ENCODE assay signal across 9 mouse cellular contexts in the genomic region with DNA sequence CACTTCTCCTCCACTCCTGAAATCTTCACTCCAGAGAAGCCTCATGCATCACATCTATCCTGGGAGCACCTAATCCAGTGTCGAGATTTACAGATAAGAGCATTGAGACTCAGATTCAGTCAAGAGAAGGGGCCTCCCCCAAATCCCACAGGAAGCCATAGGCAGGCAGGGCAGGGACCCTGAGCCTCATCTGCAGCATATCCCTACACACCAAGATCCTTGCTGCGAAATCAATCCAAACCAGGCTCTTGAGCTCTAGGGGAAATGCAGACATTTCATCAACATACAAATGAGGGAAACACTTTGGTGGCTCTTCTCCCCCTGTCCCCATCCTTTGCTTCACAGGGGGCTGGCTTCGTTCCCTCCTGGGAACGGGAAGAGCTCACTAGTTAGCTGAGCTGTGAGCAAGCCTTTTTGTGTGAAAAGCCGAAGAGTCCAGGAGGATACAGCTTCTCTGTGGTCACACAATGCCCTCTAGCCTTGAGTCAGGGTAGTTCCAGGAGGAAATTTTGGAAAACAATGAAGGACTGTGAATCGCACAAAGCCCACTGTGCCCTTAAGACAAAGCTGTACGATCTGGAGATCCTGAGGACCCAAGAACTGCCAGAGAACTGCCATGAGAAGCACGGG.
DNase-seq lines count a peak whose midpoint lies in the region; ATAC-seq and TF ChIP-seq lines count a peak whose summit lies in the region.
"Had no signal": no experiment of that assay in that cellular context is flagged by ENCODE, and none has a peak within 500 bp of the region (broad histone marks: within the 10 kb centered on the region; RNA-seq: fewer than 3 reads in every experiment).

No protein-coding gene starts in this region.

- ATAC-seq in forebrain, postnatal 0 days, result peak; percentile 87
- 0 out of 2 replicates have a peak, but pooled peaks have one; percentile 71 for ATAC-seq in kidney, embryonic 16.5 days (ENCODE audit: low FRiP score, low TSS enrichment)
- peak; percentile 51; the same call in 1 of the 2 replicates for ATAC-seq in limb, embryonic 13.5 days (ENCODE audit: low FRiP score, low read depth)

- no peak overlapping the region for H3K27ac ChIP-seq in forebrain, postnatal 0 days (ENCODE audit: low read depth, low read length)
- H3K27ac ChIP-seq in kidney, embryonic 16.5 days (ENCODE audit: low read length), result no peak overlapping the region
- no peak overlapping the region for H3K27ac ChIP-seq in limb, embryonic 13.5 days
- H3K27ac ChIP-seq: limb, embryonic 15.5 days had no signal

- peak; percentile 76 for TF ChIP-seq CTCF in forebrain, postnatal 0 days (IDR thresholded peaks at IDR 0.05; ENCODE audit: low read depth)

- H3K27me3 ChIP-seq in forebrain, postnatal 0 days (ENCODE audit: insufficient read depth, low read length), result no peaks in the 10 kb centered on the region
- H3K27me3 ChIP-seq in kidney, embryonic 16.5 days (ENCODE audit: insufficient read depth, low read length), result no peaks in the 10 kb centered on the region
- H3K27me3 ChIP-seq in limb, embryonic 13.5 days, result no peaks in the 10 kb centered on the region
- H3K27me3 ChIP-seq: limb, embryonic 15.5 days had no signal

- no peak overlapping the region for H3K4me3 ChIP-seq in forebrain, postnatal 0 days (ENCODE audit: low read depth, low read length)
- no peak overlapping the region for H3K4me3 ChIP-seq in kidney, embryonic 16.5 days (ENCODE audit: low read length)
- H3K4me3 ChIP-seq in limb, embryonic 13.5 days, result no peak overlapping the region
- H3K4me3 ChIP-seq: limb, embryonic 15.5 days had no signal

- WGBS in forebrain, postnatal 0 days, result 9% methylated on average over 8 of the region's 8 CpGs
- 20% methylated on average over 8 of the region's 8 CpGs for WGBS in kidney, embryonic 16.5 days
- WGBS in limb, embryonic 13.5 days, result 28% methylated on average over 8 of the region's 8 CpGs

- 0 out of 2 replicates have a peak overlapping the region, but pooled peaks have one; percentile 14 for H3K9ac ChIP-seq in forebrain, postnatal 0 days
- H3K9ac ChIP-seq in kidney, embryonic 16.5 days (replicated peaks; ENCODE audit: low read length), result peak overlapping the region; percentile 41; the same call in 1 of the 2 replicates
- no peak overlapping the region for H3K9ac ChIP-seq in limb, embryonic 13.5 days
- H3K9ac ChIP-seq: limb, embryonic 15.5 days had no signal

- H3K9me3 ChIP-seq in forebrain, postnatal 0 days (ENCODE audit: low read length), result no peaks in the 10 kb centered on the region
- no peaks in the 10 kb centered on the region for H3K9me3 ChIP-seq in kidney, embryonic 16.5 days (ENCODE audit: low read length)
- H3K9me3 ChIP-seq in limb, embryonic 13.5 days, result no peaks in the 10 kb centered on the region
- H3K9me3 ChIP-seq: limb, embryonic 15.5 days had no signal

- H3K4me2 ChIP-seq in forebrain, postnatal 0 days (ENCODE audit: low read depth), result no peak overlapping the region; the same call in 1 of the 2 replicates
- H3K4me2 ChIP-seq in kidney, embryonic 16.5 days (replicated peaks; ENCODE audit: low read depth, low read length), result no peak overlapping the region
- no peak overlapping the region for H3K4me2 ChIP-seq in limb, embryonic 13.5 days (replicated peaks)
- H3K4me2 ChIP-seq: limb, embryonic 15.5 days had no signal

- no peaks in the 10 kb centered on the region for H3K36me3 ChIP-seq in forebrain, postnatal 0 days (ENCODE audit: insufficient read depth)
- no peaks in the 10 kb centered on the region for H3K36me3 ChIP-seq in kidney, embryonic 16.5 days (ENCODE audit: insufficient read depth, low read length)
- no peaks in the 10 kb centered on the region for H3K36me3 ChIP-seq in limb, embryonic 13.5 days
- H3K36me3 ChIP-seq: limb, embryonic 15.5 days had no signal

- DNase-seq in adrenal gland, adult 2 months, result peak; percentile 14
- DNase-seq in cerebellum, adult 11 months, result peak; percentile 11
- DNase-seq in forebrain, postnatal 0 days, result peak; percentile 76
- peak; percentile 48 for DNase-seq in right cerebral cortex, postnatal 4 days
- no peak for DNase-seq in urinary bladder, adult 2 months (ENCODE audit: low spot score)
- no peak for DNase-seq in thymus, postnatal 4 days

- H3K4me1 ChIP-seq in forebrain, postnatal 0 days (ENCODE audit: insufficient read depth), result 0 out of 2 replicates have a peak, but pooled peaks cover 8% of the 10 kb centered on the region
- no peaks in the 10 kb centered on the region for H3K4me1 ChIP-seq in kidney, embryonic 16.5 days (ENCODE audit: insufficient read depth, low read length)
- 0 out of 2 replicates have a peak, but pooled peaks cover 3% of the 10 kb centered on the region for H3K4me1 ChIP-seq in limb, embryonic 13.5 days
- H3K4me1 ChIP-seq: limb, embryonic 15.5 days had no signal

Comparison
In these comparisons a context has a peak if more than half of its experiments do, and no peak if none do; other contexts are left out.
1. DNase-seq: peak in adrenal gland, adult 2 months (single experiment), cerebellum, adult 11 months (single experiment), forebrain, postnatal 0 days (single experiment) and right cerebral cortex, postnatal 4 days (single experiment); none in urinary bladder, adult 2 months (single experiment) and thymus, postnatal 4 days (single experiment).
2. Peak in every context shown above with its lines, with median percentiles within 50 percentile points of each other: ATAC-seq.